Mouse (Mus musculus): ENCODE results near the gene Lipc.
"Not testable (repeated sequence)": the region's sequence is repeated elsewhere in the genome, so short reads cannot be mapped to it uniquely, and the experiment has no call there.

Lipc gene

GRCm38 (mm10) chr9:70863299-70863698, 88.7 kb downstream of the Lipc start:
- no peak for DNase-seq (ENCODE audit: low read depth, low spot score)

GRCm38 (mm10) chr9:70859233-70859632, 92.8 kb downstream of the Lipc start:
- DNase-seq (ENCODE audit: low read depth, low spot score): no peak

- DNase-seq (ENCODE audit: low read depth, low spot score): no peak
These were observed 96.2 kb downstream of the Lipc start for GRCm38 (mm10) chr9:70855868-70856267.

GRCm38 (mm10) chr9:70854950-70855349, 97.1 kb downstream of the Lipc start:
- DNase-seq (ENCODE audit: low read depth, low spot score): no peak

- DNase-seq (ENCODE audit: low read depth, low spot score): not testable (repeated sequence)
These were observed 98.9 kb downstream of the Lipc start for GRCm38 (mm10) chr9:70853081-70853480.

- DNase-seq (ENCODE audit: low read depth, low spot score): no peak
These were observed 100.5 kb downstream of the Lipc start for GRCm38 (mm10) chr9:70851533-70851932.

GRCm38 (mm10) chr9:70848135-70848770, 103.8 kb downstream of the Lipc start:
- no peak for DNase-seq (ENCODE audit: low read depth, low spot score)

GRCm38 (mm10) chr9:70847627-70848051, 104.4 kb downstream of the Lipc start:
- DNase-seq (ENCODE audit: low read depth, low spot score): no peak

GRCm38 (mm10) chr9:70843270-70843669, 108.8 kb downstream of the Lipc start:
- DNase-seq (ENCODE audit: low read depth, low spot score): no peak

GRCm38 (mm10) chr9:70842300-70842941, 109.6 kb downstream of the Lipc start:
- no peak for DNase-seq (ENCODE audit: low read depth, low spot score)

GRCm38 (mm10) chr9:70841426-70842215, 110.4 kb downstream of the Lipc start:
- DNase-seq (ENCODE audit: low read depth, low spot score): no peak

GRCm38 (mm10) chr9:70840861-70841341, 111.1 kb downstream of the Lipc start:
- DNase-seq (ENCODE audit: low read depth, low spot score): no peak

GRCm38 (mm10) chr9:70838132-70838911, 113.7 kb downstream of the Lipc start:
- no peak for DNase-seq (ENCODE audit: low read depth, low spot score)

GRCm38 (mm10) chr9:70834730-70835154, 117.3 kb downstream of the Lipc start:
- DNase-seq (ENCODE audit: low read depth, low spot score): no peak

GRCm38 (mm10) chr9:70834217-70834616, 117.8 kb downstream of the Lipc start:
- no peak for DNase-seq (ENCODE audit: low read depth, low spot score)

GRCm38 (mm10) chr9:70833111-70833908, 118.7 kb downstream of the Lipc start:
- no peak for DNase-seq (ENCODE audit: low read depth, low spot score)

- no peak for DNase-seq (ENCODE audit: low read depth, low spot score)
These were observed 119.8 kb downstream of the Lipc start for GRCm38 (mm10) chr9:70832231-70832630.

GRCm38 (mm10) chr9:70830844-70831529, 121.0 kb downstream of the Lipc start:
- DNase-seq (ENCODE audit: low read depth, low spot score): no peak

- DNase-seq (ENCODE audit: low read depth, low spot score): no peak
These were observed 122.1 kb downstream of the Lipc start for GRCm38 (mm10) chr9:70829784-70830488.

- no peak for DNase-seq (ENCODE audit: low read depth, low spot score)
These were observed 124.1 kb downstream of the Lipc start for GRCm38 (mm10) chr9:70827911-70828310.
